Mouse (Mus musculus) embryo, embryonic 11.5 days (tissue): ENCODE results near the gene Tgfbr2.
"Not testable (repeated sequence)": the region's sequence is repeated elsewhere in the genome, so short reads cannot be mapped to it uniquely, and the experiment has no call there.

ENCODE experiments used
- DNase-seq: peaks from one replicate; pipeline ENCODE4 v3.0.0-alpha.2; 2012; ENCODE audit warnings: low read depth, low spot score

The Tgfbr2 gene

DNA sequence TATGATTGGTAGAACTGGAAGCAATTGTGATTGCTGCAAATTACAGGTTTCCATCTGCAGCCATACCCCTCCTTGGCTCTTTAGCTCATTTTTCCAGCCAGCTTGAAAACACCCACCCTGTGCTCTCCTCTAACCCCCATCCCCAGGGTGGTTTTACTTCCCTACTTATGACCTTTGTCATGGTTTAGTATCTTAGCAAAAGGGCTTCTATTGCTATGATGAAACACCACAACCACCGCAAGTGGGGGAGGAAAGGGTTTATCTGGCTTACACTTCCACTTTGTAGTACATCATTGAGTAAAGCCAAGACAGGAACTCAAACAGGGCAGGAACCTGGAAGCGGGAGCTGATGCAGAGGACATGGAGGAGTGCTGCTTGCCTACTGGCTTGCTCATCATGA is 97.7 kb downstream of the Tgfbr2 start:
- DNase-seq = no peak

DNA sequence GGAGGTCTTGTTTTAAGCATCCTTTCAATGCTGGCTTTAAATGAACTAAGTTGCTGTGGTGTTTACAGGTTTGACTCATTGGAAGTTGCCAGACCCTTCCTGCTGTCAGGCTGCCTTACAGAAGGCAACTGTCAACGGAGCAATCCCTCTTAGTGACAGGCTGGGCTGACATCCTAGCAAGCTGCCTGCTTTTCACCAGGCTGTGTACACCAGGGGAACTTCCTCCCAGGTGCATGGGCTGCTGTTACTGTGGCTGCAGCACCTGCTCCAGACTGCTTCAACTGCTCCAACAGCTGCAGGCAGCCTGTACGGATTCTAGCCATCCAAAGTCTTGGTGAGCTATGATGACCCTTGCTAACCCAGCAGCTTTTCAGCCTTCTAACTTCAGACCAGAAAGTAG is 98.2 kb downstream of the Tgfbr2 start:
- no peak for DNase-seq

DNA sequence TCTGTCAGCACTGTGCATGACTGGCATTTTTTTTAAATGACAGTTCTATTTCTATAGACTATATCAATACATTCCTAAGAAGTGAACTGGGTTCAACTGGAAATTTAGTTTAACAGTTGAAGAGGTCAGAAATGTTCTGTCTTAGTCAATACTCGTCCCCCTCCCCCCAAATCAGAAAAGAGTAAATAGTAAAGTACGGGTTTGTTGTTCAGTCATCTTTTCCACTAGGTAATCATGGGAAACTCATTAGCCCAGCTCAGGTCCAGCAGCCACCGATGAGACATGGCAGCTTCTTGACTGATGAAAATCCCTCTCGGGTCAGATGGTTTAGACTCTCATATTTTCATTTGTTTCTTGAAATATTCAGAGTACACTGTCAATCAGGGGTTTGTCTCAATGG is 99.0 kb downstream of the Tgfbr2 start:
- DNase-seq = no peak

DNA sequence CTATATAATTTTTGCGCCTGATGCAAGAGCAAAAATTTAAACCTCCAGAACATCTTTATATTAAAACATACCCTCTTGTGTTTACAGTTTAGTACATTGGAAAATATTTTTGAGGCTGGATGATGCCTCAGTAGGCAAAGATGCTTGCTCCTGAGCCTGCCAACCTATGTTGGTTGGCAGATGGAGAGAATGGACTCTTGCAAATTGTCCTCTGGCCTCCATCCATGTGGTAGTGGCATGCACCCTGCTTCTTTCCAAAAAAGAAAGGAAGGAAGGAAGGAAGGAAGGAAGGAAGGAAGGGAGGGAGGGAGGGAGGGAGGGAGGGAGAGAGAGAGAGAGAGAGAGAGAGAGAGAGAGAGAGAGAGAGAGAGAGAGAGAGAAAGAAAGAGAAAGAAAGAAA is 103.6 kb downstream of the Tgfbr2 start:
- not testable (repeated sequence) for DNase-seq

DNA sequence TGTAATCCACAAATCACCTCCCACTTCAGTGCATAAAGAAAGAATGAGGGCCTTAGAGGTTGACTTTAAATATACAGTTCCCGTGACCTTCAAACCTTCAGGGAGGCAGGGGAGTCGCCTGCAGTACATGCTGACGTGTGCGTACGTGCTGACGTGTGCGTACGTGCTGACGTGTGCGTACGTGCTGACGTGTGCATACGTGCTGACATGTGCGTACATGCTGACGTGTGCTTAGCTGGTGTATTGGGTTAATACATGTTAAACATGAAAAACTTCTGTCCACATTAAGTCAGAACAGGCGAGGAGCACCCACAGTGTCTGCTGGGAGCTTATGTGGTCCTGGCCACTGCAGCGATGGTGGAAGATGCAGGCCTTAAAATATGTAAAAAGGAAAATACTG is 110.4 kb downstream of the Tgfbr2 start:
- no peak for DNase-seq

DNA sequence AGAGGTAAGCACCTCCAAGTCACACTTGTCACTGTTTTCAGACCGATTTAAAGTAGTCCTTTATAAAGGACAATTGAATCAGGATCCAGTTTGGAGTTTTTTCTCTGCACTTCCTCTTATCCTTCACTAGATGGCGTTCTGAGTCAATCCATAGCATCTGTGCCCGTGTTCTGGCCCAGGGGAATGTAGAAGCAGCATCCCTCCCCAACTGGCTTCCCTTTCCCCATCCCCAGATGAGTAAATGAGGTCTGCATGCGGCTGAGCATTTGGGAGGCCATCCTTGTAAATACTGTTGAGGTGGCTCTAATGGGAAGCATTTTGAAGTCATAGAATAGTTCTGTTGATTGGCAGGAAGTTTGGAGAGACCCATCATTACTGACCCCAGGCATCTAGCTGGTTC is 114.5 kb downstream of the Tgfbr2 start:
- no peak for DNase-seq

DNA sequence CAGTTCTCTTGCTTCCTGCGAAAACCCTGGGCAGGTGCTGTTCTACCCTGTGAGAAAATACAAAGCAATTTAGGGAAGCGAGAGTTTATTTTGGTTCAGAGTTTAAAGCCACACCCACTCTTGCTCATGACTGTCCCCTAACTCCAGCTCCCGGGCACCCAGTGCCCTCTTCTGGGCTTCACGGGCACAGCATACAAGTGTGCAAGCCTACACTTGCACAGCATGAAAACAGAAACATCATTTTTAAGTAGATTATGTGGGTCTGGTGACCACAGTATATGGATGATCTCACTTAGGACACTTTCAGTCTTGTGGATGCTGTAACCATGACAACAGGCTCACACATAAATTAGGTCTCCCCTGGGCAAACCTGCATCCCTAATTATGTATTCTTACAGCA is 116.0 kb downstream of the Tgfbr2 start:
- DNase-seq = no peak

DNA sequence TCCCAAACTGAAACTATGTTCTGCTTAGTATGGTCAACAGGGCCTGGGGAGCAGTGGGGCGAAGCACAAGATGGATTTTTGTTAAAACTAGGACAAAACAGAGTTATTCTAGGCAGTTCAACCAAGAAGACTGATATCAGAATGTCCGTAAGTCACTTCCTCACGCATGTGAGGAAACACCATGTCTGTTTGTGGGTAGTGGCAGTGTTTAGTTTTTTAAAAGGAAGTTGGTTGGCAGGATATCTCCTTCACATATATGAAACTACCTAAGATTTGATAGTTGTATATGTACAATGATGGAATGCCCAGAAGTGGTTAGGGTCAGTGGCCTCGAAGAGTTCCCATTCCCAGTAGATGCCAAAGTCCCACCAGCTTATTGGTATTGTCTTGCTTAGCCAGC is 116.7 kb downstream of the Tgfbr2 start:
- DNase-seq = no peak

DNA sequence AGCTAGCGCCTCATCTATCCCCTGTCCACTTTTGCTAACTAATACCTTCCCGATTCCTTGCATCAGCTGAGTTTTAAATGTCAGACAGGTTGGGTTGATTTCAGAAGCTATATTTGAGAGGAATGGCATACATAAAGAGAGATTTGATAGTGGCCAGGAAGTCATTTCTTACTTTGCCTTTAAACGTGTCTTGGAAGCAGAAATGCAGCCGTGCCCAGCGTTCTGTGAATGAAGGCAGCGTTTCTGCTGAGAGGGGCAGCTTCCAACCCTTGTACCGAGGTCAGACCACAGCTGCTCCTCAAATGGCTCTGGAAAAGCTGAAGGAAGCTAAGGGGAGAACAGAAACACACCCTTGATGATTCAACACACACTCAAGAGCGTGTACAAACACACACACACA is 121.2 kb downstream of the Tgfbr2 start:
- no peak for DNase-seq

DNA sequence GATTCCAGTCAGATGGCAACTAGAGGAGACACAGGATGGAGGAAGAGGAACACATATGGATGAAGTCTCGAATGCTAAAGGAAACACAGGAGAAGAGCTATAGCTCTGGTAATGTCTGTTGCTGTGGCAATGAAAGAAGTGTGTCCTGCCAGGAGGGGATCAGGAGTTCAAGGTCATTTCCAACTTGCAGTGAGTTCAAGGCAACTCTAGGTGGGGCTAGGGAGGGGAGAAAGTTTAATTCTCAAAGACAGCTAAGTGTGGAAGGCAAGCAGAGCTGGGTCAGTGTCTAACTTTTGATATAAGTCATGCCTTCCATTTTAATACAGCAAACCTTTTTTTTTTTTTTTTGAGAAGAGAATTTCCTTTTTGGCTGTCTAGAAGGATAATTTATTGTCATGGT is 125.2 kb downstream of the Tgfbr2 start:
- no peak for DNase-seq

DNA sequence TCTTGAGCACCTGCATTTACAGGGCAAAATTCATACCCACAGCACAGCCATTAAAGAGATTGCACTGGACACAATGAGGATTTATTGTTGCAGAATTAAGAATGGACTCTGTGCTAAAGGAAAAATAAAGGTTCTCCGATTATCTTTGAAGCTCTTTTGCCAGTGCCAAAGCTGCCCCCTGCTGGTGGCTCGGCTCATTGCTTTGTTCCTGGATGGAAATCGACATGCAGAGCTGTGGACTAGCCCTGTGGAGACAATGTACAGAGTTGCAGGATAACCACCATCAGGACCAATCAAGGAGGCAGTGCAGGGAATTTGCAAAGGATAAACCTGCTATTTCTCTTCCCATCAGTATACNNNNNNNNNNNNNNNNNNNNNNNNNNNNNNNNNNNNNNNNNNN is 133.4 kb downstream of the Tgfbr2 start:
- peak; percentile 62 for DNase-seq

DNA sequence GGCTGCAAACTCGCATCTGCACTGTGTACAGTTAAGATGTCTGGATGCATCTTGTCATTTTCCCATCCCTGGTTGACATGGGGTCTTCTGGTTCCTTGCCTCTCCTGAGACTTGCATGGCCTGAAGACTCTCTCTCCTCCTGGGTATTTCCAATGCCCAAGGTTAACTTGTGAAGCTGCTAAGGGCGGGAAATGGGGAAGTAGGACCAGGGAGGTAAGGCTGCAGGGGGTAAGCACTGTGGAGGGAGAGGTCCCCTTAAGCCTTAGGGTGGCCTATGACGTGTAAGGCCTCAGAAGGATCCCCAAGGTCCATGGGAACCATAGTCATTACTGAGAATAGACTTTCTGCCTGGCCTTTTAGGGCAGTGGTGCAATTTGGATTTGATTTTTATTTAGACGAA is 133.8 kb downstream of the Tgfbr2 start:
- DNase-seq = no peak

DNA sequence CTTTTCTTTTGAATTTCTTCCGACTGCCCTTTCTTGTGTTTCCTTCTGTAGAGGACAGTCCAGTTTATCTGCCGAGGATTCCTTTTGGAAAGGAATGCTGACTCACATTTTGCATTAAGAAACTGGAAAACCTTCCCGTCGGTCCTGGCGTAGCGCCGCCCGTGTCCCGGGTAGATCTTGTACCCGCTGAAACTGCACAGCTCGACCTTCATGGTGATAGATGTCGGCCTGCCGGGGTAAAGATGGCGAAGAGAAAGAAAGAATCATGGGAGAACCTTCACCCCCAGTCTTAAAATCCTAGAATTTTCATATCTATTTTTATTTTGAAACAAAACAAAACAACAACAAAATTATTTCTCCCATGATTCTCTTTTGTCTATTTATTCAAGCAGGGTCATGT is 134.3 kb downstream of the Tgfbr2 start:
- not testable (repeated sequence) for DNase-seq

DNA sequence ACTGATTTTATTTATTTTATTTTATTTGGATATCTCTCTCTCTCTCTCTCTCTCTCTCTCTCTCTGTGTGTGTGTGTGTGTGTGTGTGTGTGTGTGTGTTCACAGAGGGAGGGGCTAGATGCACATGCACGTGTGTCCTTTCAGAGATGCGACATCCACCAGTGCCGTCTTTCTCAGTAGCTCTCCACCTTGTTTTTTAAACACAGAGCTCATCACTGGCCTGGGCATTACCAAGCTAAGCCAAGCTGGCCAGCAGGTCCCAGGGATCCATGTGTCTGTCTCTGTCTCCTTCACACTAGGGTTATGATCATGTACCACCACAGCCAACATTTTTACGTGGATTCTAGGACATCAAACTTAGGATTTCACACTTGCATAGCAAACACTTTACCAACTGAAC is 135.2 kb downstream of the Tgfbr2 start:
- no peak for DNase-seq

DNA sequence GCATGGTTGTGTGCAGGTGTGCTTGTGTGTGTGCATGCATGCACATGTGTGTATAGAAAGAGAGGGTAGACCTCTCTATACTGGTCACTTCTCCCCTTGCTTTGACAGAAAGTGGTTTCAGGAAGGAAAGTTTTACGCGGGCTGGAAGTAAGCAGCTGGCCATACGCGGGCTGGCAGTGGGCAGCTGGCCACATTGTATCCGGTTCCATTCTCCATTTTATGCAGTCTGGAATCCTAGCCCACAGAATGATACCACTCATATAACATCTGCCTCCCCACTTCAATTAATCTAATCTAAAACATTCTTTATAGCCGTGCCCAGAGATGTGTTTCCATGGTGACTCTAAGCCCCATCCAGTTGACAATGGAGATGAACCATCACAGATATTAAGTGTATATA is 136.9 kb downstream of the Tgfbr2 start:
- DNase-seq = no peak
